Mouse (Mus musculus): Measurements from ENCODE around the gene Neurog1.

The Neurog1 gene

GRCm38 (mm10) chr13:56258196-56259020 is 6.4 kb upstream of the Neurog1 start:
- no peak for DNase-seq (ENCODE audit: low read depth, low spot score)

- DNase-seq (ENCODE audit: low read depth, low spot score) = no peak
Observed at GRCm38 (mm10) chr13:56257469-56258153, 5.6 kb upstream of the Neurog1 start.

GRCm38 (mm10) chr13:56256716-56257299 is 4.8 kb upstream of the Neurog1 start:
- DNase-seq (ENCODE audit: low read depth, low spot score) = no peak

GRCm38 (mm10) chr13:56253379-56253778 is 1.4 kb upstream of the Neurog1 start:
- no peak for DNase-seq (ENCODE audit: low read depth, low spot score)

GRCm38 (mm10) chr13:56252783-56253182 is 820 bp upstream of the Neurog1 start:
- no peak for DNase-seq (ENCODE audit: low read depth, low spot score)

- DNase-seq (ENCODE audit: low read depth, low spot score) = no peak
Observed at GRCm38 (mm10) chr13:56251176-56251923, 613 bp downstream of the Neurog1 start.

- DNase-seq (ENCODE audit: low read depth, low spot score) = no peak
Observed at GRCm38 (mm10) chr13:56250551-56251161, 1.3 kb downstream of the Neurog1 start.

- no peak for DNase-seq (ENCODE audit: low read depth, low spot score)
Observed at GRCm38 (mm10) chr13:56249593-56250341, 2.2 kb downstream of the Neurog1 start.

GRCm38 (mm10) chr13:56243104-56243503 is 8.9 kb downstream of the Neurog1 start:
- DNase-seq (ENCODE audit: low read depth, low spot score) = no peak

GRCm38 (mm10) chr13:56240012-56240770 is 11.8 kb downstream of the Neurog1 start:
- DNase-seq (ENCODE audit: low read depth, low spot score) = no peak

GRCm38 (mm10) chr13:56237905-56238304 is 14.1 kb downstream of the Neurog1 start:
- no peak for DNase-seq (ENCODE audit: low read depth, low spot score)

GRCm38 (mm10) chr13:56236194-56236593 is 15.8 kb downstream of the Neurog1 start:
- no peak for DNase-seq (ENCODE audit: low read depth, low spot score)

GRCm38 (mm10) chr13:56228790-56229189 is 23.2 kb downstream of the Neurog1 start:
- DNase-seq (ENCODE audit: low read depth, low spot score) = no peak

GRCm38 (mm10) chr13:56226175-56226954 is 25.6 kb downstream of the Neurog1 start:
- no peak for DNase-seq (ENCODE audit: low read depth, low spot score)

GRCm38 (mm10) chr13:56223625-56224024 is 28.3 kb downstream of the Neurog1 start:
- no peak for DNase-seq (ENCODE audit: low read depth, low spot score)

- DNase-seq (ENCODE audit: low read depth, low spot score) = no peak
Observed at GRCm38 (mm10) chr13:56222849-56223246, 29.1 kb downstream of the Neurog1 start.

- no peak for DNase-seq (ENCODE audit: low read depth, low spot score)
Observed at GRCm38 (mm10) chr13:56221995-56222848, 29.7 kb downstream of the Neurog1 start.
